Comparison of ENCODE assay signal across 19 mouse cellular contexts in the genomic region with DNA sequence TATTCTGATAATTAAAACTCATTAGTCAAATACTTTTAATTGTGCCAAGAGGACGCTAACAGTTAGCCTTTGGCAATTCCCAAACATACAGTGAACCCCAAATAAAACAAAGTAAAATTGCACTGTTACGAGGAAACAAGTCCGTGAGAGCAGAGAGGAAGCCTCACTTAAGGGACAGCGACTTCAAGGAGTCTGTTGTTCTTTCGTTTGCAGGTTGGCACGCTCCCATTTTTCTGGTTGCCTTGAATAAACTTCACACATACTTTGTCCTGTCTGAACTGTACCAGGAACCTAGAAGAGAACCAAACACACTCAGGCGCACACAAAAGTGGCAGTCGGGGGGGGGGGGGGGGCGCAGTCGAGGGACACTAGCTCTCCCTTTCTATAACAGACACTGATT.
DNase-seq lines count a peak whose midpoint lies in the region; ATAC-seq lines count a peak whose summit lies in the region.
"Had no signal": no experiment of that assay in that cellular context is flagged by ENCODE, and none has a peak within 500 bp of the region (broad histone marks: within the 10 kb centered on the region; RNA-seq: fewer than 3 reads in every experiment).

No protein-coding gene starts in this region.

- H3K9ac ChIP-seq in kidney, embryonic 15.5 days = no peak overlapping the region
- H3K9ac ChIP-seq: embryonic facial prominence, embryonic 13.5 days; forebrain, postnatal 0 days; liver, embryonic 12.5 days; midbrain, embryonic 15.5 days; stomach, embryonic 15.5 days had no signal

- WGBS in kidney, embryonic 15.5 days = 74% methylated on average over 10 of the region's 10 CpGs

- no peak overlapping the region for H3K4me2 ChIP-seq in kidney, embryonic 15.5 days
- H3K4me2 ChIP-seq: embryonic facial prominence, embryonic 13.5 days; liver, embryonic 12.5 days; midbrain, embryonic 15.5 days; stomach, embryonic 15.5 days had no signal

- DNase-seq in kidney, postnatal 10 days = peak; percentile 41
- DNase-seq in adipocyte (ENCODE audit: low spot score) = peak; percentile 62
- peak; percentile 44 for DNase-seq in adrenal gland, postnatal 25 days
- peak; percentile 51 for DNase-seq in lung, postnatal 14 days
- DNase-seq in natural killer cell, adult 2 months (ENCODE audit: low spot score in 2 of 2) = no peak
- DNase-seq in ovary, adult 18-20 months (ENCODE audit: low spot score) = no peak
- DNase-seq in cerebellum, adult 8-10 months = no peak
- DNase-seq: cerebellum, adult 9-11 months; forebrain, postnatal 0 days; right cerebral cortex, adult 18-20 months; spleen, adult 18-20 months; thymus, postnatal 25 days had no signal

- H3K27me3 ChIP-seq in kidney, embryonic 15.5 days = no peaks in the 10 kb centered on the region
- H3K27me3 ChIP-seq: embryonic facial prominence, embryonic 13.5 days; liver, embryonic 12.5 days; midbrain, embryonic 15.5 days; stomach, embryonic 15.5 days had no signal

- H3K9me3 ChIP-seq in kidney, embryonic 15.5 days (replicated peaks) = no peaks in the 10 kb centered on the region
- H3K9me3 ChIP-seq: embryonic facial prominence, embryonic 13.5 days; hindbrain, embryonic 10.5 days; liver, embryonic 12.5 days; midbrain, embryonic 15.5 days; stomach, embryonic 15.5 days had no signal

- H3K36me3 ChIP-seq in kidney, embryonic 15.5 days = peaks cover 53% of the 10 kb centered on the region
- H3K36me3 ChIP-seq: liver, embryonic 12.5 days had no signal

- peaks cover 9% of the 10 kb centered on the region; the same call in 1 of the 2 replicates for H3K4me1 ChIP-seq in kidney, embryonic 15.5 days
- H3K4me1 ChIP-seq: stomach, embryonic 15.5 days had no signal

- no peak overlapping the region for H3K27ac ChIP-seq in kidney, embryonic 15.5 days
- H3K27ac ChIP-seq: embryonic facial prominence, embryonic 13.5 days; hindbrain, embryonic 10.5 days; liver, embryonic 12.5 days; midbrain, embryonic 15.5 days; stomach, embryonic 15.5 days had no signal

- ATAC-seq in kidney, embryonic 15.5 days (replicated peaks; ENCODE audit: low FRiP score) = no peak
- ATAC-seq: forebrain, postnatal 0 days; inflammation-experienced regulatory T-cells, adult 6 months; liver, embryonic 12.5 days; midbrain, embryonic 15.5 days had no signal

- no peak overlapping the region for H3K4me3 ChIP-seq in kidney, embryonic 15.5 days (replicated peaks)
- H3K4me3 ChIP-seq: embryonic facial prominence, embryonic 13.5 days; hindbrain, embryonic 10.5 days; liver, embryonic 12.5 days; midbrain, embryonic 15.5 days; stomach, embryonic 15.5 days had no signal

Comparison
In these comparisons a context has a peak if more than half of its experiments do, and no peak if none do; other contexts are left out.
1. DNase-seq: peak in kidney, postnatal 10 days (single experiment), adipocyte (single experiment), adrenal gland, postnatal 25 days (single experiment) and lung, postnatal 14 days (single experiment); none in natural killer cell, adult 2 months (0 of 2), ovary, adult 18-20 months (single experiment) and cerebellum, adult 8-10 months (single experiment).